Mouse (Mus musculus): ENCODE measurements around the gene Rab31. TPM values are rescaled to one million over a fixed set of nuclear protein-coding genes. Genes with fewer than 3 reads are reported as not detected.

The Rab31 gene
- polyA plus RNA-seq, 1 experiment from 2014 or later, result 73.0 TPM

- no peak overlapping the region for H3K4me2 ChIP-seq
- H3K27me3 ChIP-seq, result no peaks in the 10 kb centered on the region
- H3K9me3 ChIP-seq, result no peaks in the 10 kb centered on the region
- no peak overlapping the region for H3K9ac ChIP-seq
- peaks cover 58% of the 10 kb centered on the region for H3K4me1 ChIP-seq (replicated peaks)
- no peak for ATAC-seq (ENCODE audit: low FRiP score)
- no peak overlapping the region for H3K4me3 ChIP-seq
- no peak overlapping the region for H3K27ac ChIP-seq
- H3K36me3 ChIP-seq, result no peaks in the 10 kb centered on the region
Measured at GRCm38 (mm10) chr17:65604892-65605291, 167.7 kb downstream of the Rab31 start.

GRCm38 (mm10) chr17:65604315-65604714 is 168.2 kb downstream of the Rab31 start:
- Histone ChIP-seq H3K36me3 (no peaks in the 10 kb centered on the region), H3K4me1 (replicated peaks) (peaks cover 52% of the 10 kb centered on the region), H3K27ac (no peak overlapping the region), H3K27me3 (no peaks in the 10 kb centered on the region), H3K4me2 (no peak overlapping the region), H3K9me3 (no peaks in the 10 kb centered on the region), H3K4me3 (no peak overlapping the region), H3K9ac (no peak overlapping the region)
- no peak for ATAC-seq (ENCODE audit: low FRiP score)

Other genes starting within 250 kb of the Rab31 start
- 0.22 and 0.48 TPM in 2 replicates for gene Tmem232, start 232.0 kb downstream of the Rab31 start, polyA plus RNA-seq (2015; fragmentation: Nextera tagmentation; extraction: Ambion mirVana)
- gene Vapa, start 159.2 kb downstream of the Rab31 start, polyA plus RNA-seq (2015; fragmentation: Nextera tagmentation; extraction: Ambion mirVana), result 257 and 265 TPM in 2 replicates
- gene Txndc2, start 130.6 kb downstream of the Rab31 start, polyA plus RNA-seq (2015; fragmentation: Nextera tagmentation; extraction: Ambion mirVana), result 0.18 TPM in 1 of 2 replicates, not detected in the other
- 44.7 and 47.3 TPM in 2 replicates for gene Ppp4r1, start 9.8 kb upstream of the Rab31 start, polyA plus RNA-seq (2015; fragmentation: Nextera tagmentation; extraction: Ambion mirVana)
- gene Ralbp1, start 113.0 kb upstream of the Rab31 start, polyA plus RNA-seq (2015; fragmentation: Nextera tagmentation; extraction: Ambion mirVana), result 56.1 and 58.3 TPM in 2 replicates
- gene Twsg1, start 178.5 kb upstream of the Rab31 start, polyA plus RNA-seq (2015; fragmentation: Nextera tagmentation; extraction: Ambion mirVana), result 58.5 and 60.7 TPM in 2 replicates